Mouse (Mus musculus): Measurements from ENCODE around the gene Rab5b. TPM values are rescaled to one million over a fixed set of nuclear protein-coding genes. Genes with fewer than 3 reads are reported as not detected.
"Not testable (repeated sequence)": the region's sequence is repeated elsewhere in the genome, so short reads cannot be mapped to it uniquely, and the experiment has no call there.

Gene Rab5b
- polyA plus RNA-seq, 1 experiment from 2014 or later: 54.6 TPM

- H3K27ac ChIP-seq (ENCODE audit: low read depth, low read length): no peak overlapping the region
- peaks cover 15% of the 10 kb centered on the region for H3K4me1 ChIP-seq (ENCODE audit: control insufficient read depth, insufficient read depth, low read length)
- no peak for ATAC-seq (ENCODE audit: low FRiP score, low TSS enrichment)
- H3K9ac ChIP-seq (ENCODE audit: low read depth, low read length): no peak overlapping the region
- no peak overlapping the region for H3K4me2 ChIP-seq (replicated peaks; ENCODE audit: low read depth, low read length)
- H3K4me3 ChIP-seq (ENCODE audit: low read length): no peak overlapping the region
- 85% methylated on average over 7 of the region's 7 CpGs for WGBS
- H3K27me3 ChIP-seq (ENCODE audit: control insufficient read depth, insufficient read depth, low read length): no peaks in the 10 kb centered on the region
- H3K36me3 ChIP-seq (ENCODE audit: control insufficient read depth, insufficient read depth, low read length): 0 out of 2 replicates have a peak, but pooled peaks cover 2% of the 10 kb centered on the region
- H3K9me3 ChIP-seq (ENCODE audit: control insufficient read depth, low read length): no peaks in the 10 kb centered on the region
These were observed 54.2 kb downstream of the Rab5b start for GRCm38 (mm10) chr10:128641871-128642270.

GRCm38 (mm10) chr10:128640891-128641290 is 55.2 kb downstream of the Rab5b start:
- no peaks in the 10 kb centered on the region for H3K9me3 ChIP-seq (ENCODE audit: control insufficient read depth, low read length)
- H3K4me2 ChIP-seq (replicated peaks; ENCODE audit: low read depth, low read length): no peak overlapping the region
- no peak overlapping the region for H3K9ac ChIP-seq (ENCODE audit: low read depth, low read length)
- no peak for ATAC-seq (ENCODE audit: low FRiP score, low TSS enrichment)
- H3K4me1 ChIP-seq (ENCODE audit: control insufficient read depth, insufficient read depth, low read length): peaks cover 7% of the 10 kb centered on the region; the same call in 1 of the 2 replicates
- H3K27ac ChIP-seq (ENCODE audit: low read depth, low read length): no peak overlapping the region
- no peak overlapping the region for H3K4me3 ChIP-seq (ENCODE audit: low read length)
- no peaks in the 10 kb centered on the region for H3K27me3 ChIP-seq (ENCODE audit: control insufficient read depth, insufficient read depth, low read length)
- H3K36me3 ChIP-seq (ENCODE audit: control insufficient read depth, insufficient read depth, low read length): 0 out of 2 replicates have a peak, but pooled peaks cover 2% of the 10 kb centered on the region
- 94% methylated on average over 15 of the region's 15 CpGs for WGBS

DNA sequence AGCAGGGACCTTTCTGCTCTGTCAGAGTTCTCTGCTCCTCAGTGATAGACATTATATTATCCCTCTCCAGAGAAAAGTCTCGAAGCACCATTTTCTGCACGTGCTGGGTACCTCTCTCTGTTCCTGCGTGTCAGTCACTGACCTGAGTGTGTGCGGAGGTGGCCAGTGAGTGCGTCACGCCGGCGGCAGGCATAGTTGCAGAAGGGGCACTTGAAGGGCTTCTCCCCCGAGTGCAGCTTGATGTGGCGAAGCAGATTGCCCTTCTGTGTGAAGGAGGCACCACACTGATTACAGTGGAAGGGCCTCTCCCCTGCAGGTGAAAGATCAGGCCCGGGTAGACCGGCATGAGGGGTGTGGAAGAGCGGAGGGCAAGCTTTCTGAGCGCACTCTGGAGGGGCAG is 56.1 kb downstream of the Rab5b start:
- H3K4me1 ChIP-seq (ENCODE audit: control insufficient read depth, insufficient read depth, low read length): peaks cover 4% of the 10 kb centered on the region; the same call in 1 of the 2 replicates
- H3K27me3 ChIP-seq (ENCODE audit: control insufficient read depth, insufficient read depth, low read length): no peaks in the 10 kb centered on the region
- H3K27ac ChIP-seq (ENCODE audit: low read depth, low read length): no peak overlapping the region
- H3K9me3 ChIP-seq (ENCODE audit: control insufficient read depth, low read length): no peaks in the 10 kb centered on the region
- ATAC-seq (ENCODE audit: low FRiP score, low TSS enrichment): no peak
- no peak overlapping the region for H3K4me3 ChIP-seq (ENCODE audit: low read length)
- WGBS: 88% methylated on average over 14 of the region's 14 CpGs
- no peak overlapping the region for H3K4me2 ChIP-seq (replicated peaks; ENCODE audit: low read depth, low read length)
- peaks cover 5% of the 10 kb centered on the region; the same call in 1 of the 2 replicates for H3K36me3 ChIP-seq (ENCODE audit: control insufficient read depth, insufficient read depth, low read length)
- H3K9ac ChIP-seq (ENCODE audit: low read depth, low read length): no peak overlapping the region

- Histone ChIP-seq H3K27me3 (ENCODE audit: control insufficient read depth, insufficient read depth, low read length) (no peaks in the 10 kb centered on the region), H3K9me3 (ENCODE audit: control insufficient read depth, low read length) (no peaks in the 10 kb centered on the region), H3K27ac (ENCODE audit: low read depth, low read length) (no peak overlapping the region), H3K4me2 (replicated peaks; ENCODE audit: low read depth, low read length) (no peak overlapping the region), H3K36me3 (ENCODE audit: control insufficient read depth, insufficient read depth, low read length) (peaks cover 5% of the 10 kb centered on the region; the same call in 1 of the 2 replicates), H3K9ac (ENCODE audit: low read depth, low read length) (no peak overlapping the region), H3K4me1 (ENCODE audit: control insufficient read depth, insufficient read depth, low read length) (0 out of 2 replicates have a peak, but pooled peaks cover 3% of the 10 kb centered on the region), H3K4me3 (ENCODE audit: low read length) (no peak overlapping the region)
- 22% methylated on average over 11 of the region's 11 CpGs for WGBS
- ATAC-seq (ENCODE audit: low FRiP score, low TSS enrichment): no peak
These were observed 59.1 kb downstream of the Rab5b start for GRCm38 (mm10) chr10:128637011-128637410.

GRCm38 (mm10) chr10:128636561-128636960 is 59.5 kb downstream of the Rab5b start:
- H3K9me3 ChIP-seq (ENCODE audit: control insufficient read depth, low read length): no peaks in the 10 kb centered on the region
- no peak overlapping the region for H3K4me2 ChIP-seq (replicated peaks; ENCODE audit: low read depth, low read length)
- no peaks in the 10 kb centered on the region for H3K27me3 ChIP-seq (ENCODE audit: control insufficient read depth, insufficient read depth, low read length)
- 59% methylated on average over 6 of the region's 6 CpGs for WGBS
- H3K36me3 ChIP-seq (ENCODE audit: control insufficient read depth, insufficient read depth, low read length): peaks cover 5% of the 10 kb centered on the region; the same call in 1 of the 2 replicates
- H3K27ac ChIP-seq (ENCODE audit: low read depth, low read length): no peak overlapping the region
- H3K4me1 ChIP-seq (ENCODE audit: control insufficient read depth, insufficient read depth, low read length): 0 out of 2 replicates have a peak, but pooled peaks cover 3% of the 10 kb centered on the region
- no peak overlapping the region for H3K9ac ChIP-seq (ENCODE audit: low read depth, low read length)
- ATAC-seq (ENCODE audit: low FRiP score, low TSS enrichment): no peak
- H3K4me3 ChIP-seq (ENCODE audit: low read length): no peak overlapping the region

- H3K4me1 ChIP-seq (ENCODE audit: control insufficient read depth, insufficient read depth, low read length): 0 out of 2 replicates have a peak, but pooled peaks cover 3% of the 10 kb centered on the region
- ATAC-seq (ENCODE audit: low FRiP score, low TSS enrichment): no peak
- H3K27ac ChIP-seq (ENCODE audit: low read depth, low read length): no peak overlapping the region
- H3K36me3 ChIP-seq (ENCODE audit: control insufficient read depth, insufficient read depth, low read length): peaks cover 5% of the 10 kb centered on the region; the same call in 1 of the 2 replicates
- H3K9me3 ChIP-seq (ENCODE audit: control insufficient read depth, low read length): no peaks in the 10 kb centered on the region
- H3K4me2 ChIP-seq (replicated peaks; ENCODE audit: low read depth, low read length): no peak overlapping the region
- no peaks in the 10 kb centered on the region for H3K27me3 ChIP-seq (ENCODE audit: control insufficient read depth, insufficient read depth, low read length)
- no peak overlapping the region for H3K4me3 ChIP-seq (ENCODE audit: low read length)
- no peak overlapping the region for H3K9ac ChIP-seq (ENCODE audit: low read depth, low read length)
- 94% methylated on average over 13 of the region's 13 CpGs for WGBS
These were observed 60.4 kb downstream of the Rab5b start for GRCm38 (mm10) chr10:128635697-128636096.

GRCm38 (mm10) chr10:128631571-128631970 is 64.5 kb downstream of the Rab5b start:
- ATAC-seq (ENCODE audit: low FRiP score, low TSS enrichment): no peak
- Histone ChIP-seq H3K4me3 (ENCODE audit: low read length) (no peak overlapping the region), H3K27me3 (ENCODE audit: control insufficient read depth, insufficient read depth, low read length) (no peaks in the 10 kb centered on the region), H3K9me3 (ENCODE audit: control insufficient read depth, low read length) (no peaks in the 10 kb centered on the region), H3K27ac (ENCODE audit: low read depth, low read length) (no peak overlapping the region), H3K36me3 (ENCODE audit: control insufficient read depth, insufficient read depth, low read length) (peaks cover 3% of the 10 kb centered on the region; the same call in 1 of the 2 replicates), H3K9ac (ENCODE audit: low read depth, low read length) (no peak overlapping the region), H3K4me2 (replicated peaks; ENCODE audit: low read depth, low read length) (no peak overlapping the region), H3K4me1 (ENCODE audit: control insufficient read depth, insufficient read depth, low read length) (no peaks in the 10 kb centered on the region)
- WGBS: 35% methylated on average over 6 of the region's 6 CpGs

GRCm38 (mm10) chr10:128630306-128630705 is 65.8 kb downstream of the Rab5b start:
- 84% methylated on average over 5 of the region's 5 CpGs for WGBS
- ATAC-seq (ENCODE audit: low FRiP score, low TSS enrichment); H3K9ac ChIP-seq (ENCODE audit: low read depth, low read length); H3K4me1 ChIP-seq (ENCODE audit: control insufficient read depth, insufficient read depth, low read length); H3K9me3 ChIP-seq (ENCODE audit: control insufficient read depth, low read length); H3K36me3 ChIP-seq (ENCODE audit: control insufficient read depth, insufficient read depth, low read length); H3K4me2 ChIP-seq (replicated peaks; ENCODE audit: low read depth, low read length); H3K4me3 ChIP-seq (ENCODE audit: low read length); H3K27ac ChIP-seq (ENCODE audit: low read depth, low read length); H3K27me3 ChIP-seq (ENCODE audit: control insufficient read depth, insufficient read depth, low read length): not testable (repeated sequence)

DNA sequence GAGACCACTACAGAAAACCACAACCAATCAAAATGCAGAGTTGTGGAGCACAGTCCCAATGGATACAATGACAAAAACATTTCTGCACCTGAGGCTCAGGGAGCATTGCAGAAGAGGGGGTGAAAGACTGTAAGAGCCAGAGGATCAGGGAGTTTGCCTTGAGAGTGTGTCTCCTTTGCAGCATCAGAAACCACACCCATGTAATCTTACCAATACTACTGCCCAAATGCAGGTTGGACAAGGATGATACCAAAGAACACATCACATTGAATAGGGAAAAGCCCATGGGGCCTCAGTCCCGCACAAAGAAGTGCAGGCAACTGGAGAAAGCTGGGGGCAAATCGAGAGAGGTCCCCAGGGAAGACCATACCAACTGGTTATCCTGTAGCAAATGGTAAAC is 66.3 kb downstream of the Rab5b start:
- Histone ChIP-seq H3K9me3 (ENCODE audit: control insufficient read depth, low read length) (no peaks in the 10 kb centered on the region), H3K4me1 (ENCODE audit: control insufficient read depth, insufficient read depth, low read length) (no peaks in the 10 kb centered on the region; the same call in 1 of the 2 replicates), H3K4me3 (ENCODE audit: low read length) (no peak overlapping the region), H3K9ac (ENCODE audit: low read depth, low read length) (no peak overlapping the region), H3K36me3 (ENCODE audit: control insufficient read depth, insufficient read depth, low read length) (peaks cover 8% of the 10 kb centered on the region), H3K4me2 (replicated peaks; ENCODE audit: low read depth, low read length) (no peak overlapping the region), H3K27me3 (ENCODE audit: control insufficient read depth, insufficient read depth, low read length) (no peaks in the 10 kb centered on the region), H3K27ac (ENCODE audit: low read depth, low read length) (no peak overlapping the region)
- 87% methylated on average over 2 of the region's 2 CpGs for WGBS
- no peak for ATAC-seq (ENCODE audit: low FRiP score, low TSS enrichment)

Data from kidney, embryonic 14.5 days (tissue).